Mouse (Mus musculus): ENCODE results near the gene Tanc2.

GRCm38 (mm10) chr11:105978634-105979033, 388.8 kb downstream of the Tanc2 start:
- no peak for TF ChIP-seq CTCF (IDR thresholded peaks at IDR 0.05; ENCODE audit: extremely low read depth, insufficient read depth, insufficient read length, insufficient replicate concordance)
- no peak for TF ChIP-seq POLR2A (IDR thresholded peaks at IDR 0.05; ENCODE audit: low read depth, low read length)

Data from spleen, adult 2 months (tissue).